Mouse (Mus musculus) forebrain, postnatal 0 days (tissue): Measurements from ENCODE around the gene Poln. TPM values are rescaled to one million over a fixed set of nuclear protein-coding genes. Genes with fewer than 3 reads are reported as not detected.

Experiments
- ATAC-seq: fragments of 200-750 bp; cut with Nextera tagmentation; 2 replicates; pipeline ENCODE4 v1.8.0; 2017; ENCODE audit warnings: mild to moderate bottlenecking, moderate library complexity
- DNase-seq: peaks from one replicate; pipeline ENCODE4 v3.0.0-alpha.2; 2015
- H3K27ac ChIP-seq: fragments of 300-500 bp; sonication (generic); 2 replicates; pipeline ENCODE4 v1.5.1; 2014; ENCODE audit warnings: low read depth, mild to moderate bottlenecking, antibody characterized with exemption, low read length, moderate library complexity, mixed read lengths
- H3K27me3 ChIP-seq: fragments of 300-500 bp; sonication (generic); 2 replicates; pipeline ENCODE4 v1.6.1; 2014; ENCODE audit warnings: mild to moderate bottlenecking, low read length, mixed read lengths; ENCODE audit not compliant: insufficient read depth
- H3K36me3 ChIP-seq: fragments of 300-500 bp; sonication (generic); 2 replicates; pipeline ENCODE4 v1.6.1; 2014; ENCODE audit warnings: mild to moderate bottlenecking, moderate library complexity; ENCODE audit not compliant: insufficient read depth
- H3K4me1 ChIP-seq: fragments of 300-500 bp; sonication (generic); 2 replicates; pipeline ENCODE4 v1.6.1; 2014; ENCODE audit warnings: antibody characterized with exemption; ENCODE audit not compliant: insufficient read depth
- H3K4me2 ChIP-seq: fragments of 300-500 bp; sonication (generic); 2 replicates; pipeline ENCODE4 v1.6.1; 2014; ENCODE audit warnings: low read depth, mild to moderate bottlenecking, moderate library complexity
- H3K4me3 ChIP-seq: fragments of 300-500 bp; sonication (generic); 2 replicates; pipeline ENCODE4 v1.5.1; 2014; ENCODE audit warnings: low read depth, low read length, mixed read lengths
- H3K9ac ChIP-seq: fragments of 300-500 bp; sonication (generic); 2 replicates; pipeline ENCODE4 v1.6.1; 2014; ENCODE audit warnings: mild to moderate bottlenecking
- H3K9me3 ChIP-seq: fragments of 300-500 bp; sonication (generic); 2 replicates; pipeline ENCODE4 v1.6.1; 2016; ENCODE audit warnings: low read length
- CTCF ChIP-seq: sonication (generic); IDR thresholded peaks from 2 replicates; pipeline ENCODE4 v1.5.1; 2016; ENCODE audit warnings: antibody characterized with exemption, control low read depth, low read depth
- WGBS: fragments of 180-500 bp; shearing (Covaris S2); extraction: QIAGEN DNeasy Blood & Tissue Kit; methylation state at CpG from one replicate; pipeline ENCODE4 v1.1.7; 2014; 5-methylcytosine and 5-hydroxymethylcytosine counted together
- polyA plus RNA-seq: library from polyadenylated mRNA; unstranded; fragments of >200 nt; fragmentation: Nextera tagmentation; extraction: Ambion mirVana; gene quantifications from 2 replicates; pipeline ENCODE4 v1.2.1, GENCODE M21; 2015
- total RNA-seq: library from RNA; depleted of rRNA; stranded (reverse); fragments of >200 nt; gene quantifications from 2 replicates; pipeline ENCODE4 v1.2.3, GENCODE M21; 2014

Poln gene
- total and polyA plus RNA-seq, 2 experiments from 2014 or later: 0.05 to 0.48 TPM

GRCm38 (mm10) chr5:34119121-34119856 lies 50.0 kb downstream of the Poln start:
- TF ChIP-seq CTCF: no peak
- Histone ChIP-seq H3K9me3 (no peaks in the 10 kb centered on the region), H3K4me2 (no peak overlapping the region), H3K27ac (no peak overlapping the region), H3K4me3 (no peak overlapping the region), H3K27me3 (no peaks in the 10 kb centered on the region), H3K36me3 (no peaks in the 10 kb centered on the region), H3K9ac (no peak overlapping the region), H3K4me1 (no peaks in the 10 kb centered on the region)
- 76% methylated on average over 3 of the region's 3 CpGs for WGBS
- ATAC-seq (no peak), DNase-seq (no peak)

GRCm38 (mm10) chr5:34105681-34106080 lies 63.6 kb downstream of the Poln start:
- no peak for ATAC-seq
- H3K27ac ChIP-seq: no peak overlapping the region
- WGBS: 68% methylated on average over 1 of the region's 1 CpGs

GRCm38 (mm10) chr5:34097333-34097732 lies 71.9 kb downstream of the Poln start:
- peak; percentile 78 for TF ChIP-seq CTCF
- Histone ChIP-seq H3K4me3 (no peak overlapping the region), H3K4me2 (no peak overlapping the region), H3K9ac (no peak overlapping the region), H3K4me1 (no peaks in the 10 kb centered on the region), H3K36me3 (no peaks in the 10 kb centered on the region), H3K27ac (no peak overlapping the region), H3K9me3 (no peaks in the 10 kb centered on the region), H3K27me3 (no peaks in the 10 kb centered on the region)
- ATAC-seq (no peak), DNase-seq (peak; percentile 67)
- 17% methylated on average over 1 of the region's 1 CpGs for WGBS

More at GRCm38 (mm10) chr5:34105681-34106080, 63.6 kb downstream of the Poln start:
- no peak overlapping the region for H3K4me2 ChIP-seq
- DNase-seq: no peak
- H3K36me3 ChIP-seq: no peaks in the 10 kb centered on the region
- no peaks in the 10 kb centered on the region for H3K9me3 ChIP-seq
- H3K4me3 ChIP-seq: no peak overlapping the region
- no peaks in the 10 kb centered on the region for H3K27me3 ChIP-seq
- no peak for TF ChIP-seq CTCF
- no peak overlapping the region for H3K9ac ChIP-seq
- H3K4me1 ChIP-seq: no peaks in the 10 kb centered on the region

GRCm38 (mm10) chr5:34093021-34093420 lies 76.2 kb downstream of the Poln start:
- Histone ChIP-seq H3K9ac (no peak overlapping the region), H3K4me2 (no peak overlapping the region), H3K4me1 (no peaks in the 10 kb centered on the region), H3K36me3 (no peaks in the 10 kb centered on the region), H3K27ac (no peak overlapping the region), H3K4me3 (no peak overlapping the region), H3K9me3 (no peaks in the 10 kb centered on the region), H3K27me3 (no peaks in the 10 kb centered on the region)
- ATAC-seq: no peak
- WGBS: 72% methylated on average over 2 of the region's 2 CpGs
- DNase-seq: no peak
- no peak for TF ChIP-seq CTCF

- Histone ChIP-seq H3K4me1 (no peaks in the 10 kb centered on the region), H3K4me3 (no peak overlapping the region), H3K9me3 (no peaks in the 10 kb centered on the region), H3K9ac (no peak overlapping the region), H3K27ac (no peak overlapping the region), H3K36me3 (no peaks in the 10 kb centered on the region), H3K27me3 (no peaks in the 10 kb centered on the region), H3K4me2 (no peak overlapping the region)
- 73% methylated on average over 3 of the region's 3 CpGs for WGBS
- TF ChIP-seq CTCF: no peak
- DNase-seq (no peak), ATAC-seq (no peak)
Measured at GRCm38 (mm10) chr5:34032520-34032919, 136.7 kb downstream of the Poln start.

GRCm38 (mm10) chr5:34031022-34031421 lies 138.2 kb downstream of the Poln start:
- Histone ChIP-seq H3K27me3 (no peaks in the 10 kb centered on the region), H3K4me1 (no peaks in the 10 kb centered on the region), H3K4me2 (no peak overlapping the region), H3K9me3 (no peaks in the 10 kb centered on the region), H3K27ac (no peak overlapping the region), H3K9ac (no peak overlapping the region), H3K4me3 (no peak overlapping the region), H3K36me3 (no peaks in the 10 kb centered on the region)
- WGBS: 60% methylated on average over 6 of the region's 6 CpGs
- ATAC-seq (no peak), DNase-seq (no peak)
- TF ChIP-seq CTCF: no peak

- no peak overlapping the region for H3K4me3 ChIP-seq
- no peaks in the 10 kb centered on the region for H3K36me3 ChIP-seq
- no peaks in the 10 kb centered on the region for H3K27me3 ChIP-seq
- no peak overlapping the region for H3K4me2 ChIP-seq
- DNase-seq (no peak), ATAC-seq (no peak)
- no peaks in the 10 kb centered on the region for H3K9me3 ChIP-seq
- no peak for TF ChIP-seq CTCF
- no peak overlapping the region; the same call in 1 of the 2 replicates for H3K27ac ChIP-seq
- no peak overlapping the region for H3K9ac ChIP-seq
- WGBS: 55% methylated on average over 4 of the region's 4 CpGs
- no peaks in the 10 kb centered on the region for H3K4me1 ChIP-seq
Measured at GRCm38 (mm10) chr5:34030101-34030500, 139.1 kb downstream of the Poln start.
